Mouse (Mus musculus) cerebral cortex, adult 2 months (tissue): ENCODE measurements around the gene Pvr.

Source experiments
- WGBS: fragments of 180-500 bp; shearing (Covaris S2); methylation state at CpG from one replicate; pipeline ENCODE4 v1.1.7; 2018; 5-methylcytosine and 5-hydroxymethylcytosine counted together

The Pvr gene

GRCm38 (mm10) chr7:19920506-19921261 lies at the start of gene Pvr:
TSS of gene Pvr (minus strand) at chr7:19921160.
- under 1% methylated on average over 54 of the region's 60 CpGs for whole genome bisulfite sequencing

DNA sequence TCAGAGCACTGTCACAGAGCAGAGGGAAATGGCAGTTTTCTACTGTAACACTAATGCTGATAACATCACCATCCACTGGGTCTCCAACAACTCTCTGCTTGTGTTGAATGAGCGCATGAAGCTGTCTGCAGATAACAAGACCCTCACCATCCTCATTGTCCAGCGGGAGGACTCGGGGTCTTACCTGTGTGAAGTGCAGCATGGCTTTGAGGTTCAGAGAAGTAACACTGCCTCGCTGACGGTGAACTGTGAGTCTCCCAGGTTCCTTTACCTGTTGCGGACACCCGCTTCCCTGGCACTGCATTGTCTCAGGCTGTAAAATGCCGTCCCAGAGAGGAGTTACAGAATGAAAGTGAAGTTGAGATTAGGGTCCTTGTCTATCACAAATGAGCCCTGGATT lies 49.2 kb upstream of the Pvr start:
- WGBS: 95% methylated on average over 8 of the region's 8 CpGs

DNA sequence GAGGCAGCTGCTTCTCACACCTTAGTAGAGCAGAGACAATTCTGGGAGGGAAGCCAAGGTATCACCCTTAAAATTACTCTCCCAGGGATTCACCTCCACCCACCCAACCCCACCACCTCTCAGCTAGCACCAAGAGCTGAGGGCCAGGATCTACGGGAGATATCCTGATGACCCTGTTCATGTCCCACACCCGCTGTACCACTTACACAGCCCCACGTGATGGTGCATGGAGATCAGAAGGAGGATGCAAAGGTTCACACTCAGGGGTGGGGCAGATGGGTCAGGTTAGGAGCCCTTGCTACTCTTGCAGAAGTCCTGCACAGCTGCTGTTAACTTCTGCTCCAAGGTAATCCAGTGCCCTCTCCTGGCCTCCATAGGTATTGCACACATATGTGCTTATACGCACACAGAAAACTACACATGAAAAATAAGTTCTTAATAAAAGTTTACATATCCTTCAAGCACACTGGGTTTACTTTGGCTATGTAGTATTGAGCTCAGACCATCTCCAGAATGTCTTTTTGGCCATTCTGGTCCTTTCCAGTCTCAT lies 48.7 kb upstream of the Pvr start:
- 93% methylated on average over 4 of the region's 4 CpGs for WGBS

DNA sequence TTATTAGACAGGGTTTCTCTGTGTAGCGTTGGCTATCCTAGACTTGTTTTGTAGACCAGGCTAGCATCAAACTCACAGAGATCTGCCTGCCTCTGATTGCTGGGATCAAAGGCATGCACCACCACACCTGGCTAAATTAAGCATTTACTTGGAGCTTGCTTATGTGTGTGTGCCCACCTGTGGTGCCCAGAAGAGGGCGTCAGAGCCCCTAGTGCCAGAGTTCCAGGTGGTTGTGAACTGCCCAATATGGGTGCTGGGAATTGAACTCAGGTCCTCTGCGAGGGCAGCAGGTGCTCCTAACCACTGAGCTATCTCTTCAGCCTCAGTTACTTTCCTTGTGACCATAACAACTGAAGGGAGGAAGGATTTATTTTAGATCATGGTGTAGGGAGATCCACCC lies 48.1 kb upstream of the Pvr start:
- WGBS: 70% methylated on average over 3 of the region's 3 CpGs

DNA sequence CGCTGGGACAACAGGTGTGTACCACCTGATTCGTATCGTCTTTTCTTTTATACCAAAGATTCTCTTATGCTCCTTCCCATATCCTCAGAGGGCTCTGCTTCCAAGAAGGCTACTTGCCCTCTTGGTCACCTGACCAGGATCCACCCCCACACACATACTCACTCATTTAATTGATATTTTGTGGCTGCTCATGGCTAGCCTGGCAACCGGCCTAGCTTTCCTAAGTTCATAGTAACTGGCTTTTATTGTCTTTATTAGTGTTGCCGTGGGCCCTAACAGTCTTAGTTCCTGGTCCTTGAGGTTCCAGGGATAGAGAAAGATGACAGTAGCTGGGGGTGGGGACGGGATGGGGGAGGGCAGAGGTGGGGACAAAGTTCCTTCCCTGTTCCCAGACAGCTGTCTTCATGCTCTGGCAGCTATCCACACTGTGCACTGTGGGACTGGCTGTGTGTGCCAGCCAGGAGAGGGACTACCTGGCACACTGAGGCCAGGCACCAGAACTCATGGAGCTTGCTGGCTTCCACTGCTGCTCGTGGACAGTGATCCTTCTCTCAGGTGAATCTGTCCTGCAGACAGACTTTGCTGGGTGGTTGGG lies 44.1 kb upstream of the Pvr start, which contains the start of gene Ceacam20:
TSS of gene Ceacam20 (plus strand) at position 428 of the 595 bp plus-strand sequence.
- WGBS: 72% methylated on average over 7 of the region's 7 CpGs

DNA sequence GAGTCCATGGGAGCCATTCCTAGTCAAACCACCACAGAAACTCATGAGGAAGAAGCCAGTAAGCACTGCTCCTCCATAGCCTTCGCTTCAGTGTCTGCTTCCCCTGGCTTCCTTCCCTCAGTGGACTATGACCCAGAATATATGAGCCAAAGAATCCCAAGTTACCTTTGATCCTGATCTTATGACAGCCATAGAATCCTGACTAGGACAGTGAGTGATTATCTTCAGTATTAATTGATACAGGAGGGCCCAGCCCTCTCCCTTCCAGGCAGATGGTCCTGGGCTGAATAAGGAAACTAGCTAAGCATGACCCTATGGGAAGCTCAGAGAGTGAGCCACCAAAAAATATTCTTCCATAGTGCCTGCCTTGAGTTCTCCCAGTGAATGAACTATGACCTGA lies 41.5 kb upstream of the Pvr start:
- 55% methylated on average over 1 of the region's 1 CpGs for WGBS

DNA sequence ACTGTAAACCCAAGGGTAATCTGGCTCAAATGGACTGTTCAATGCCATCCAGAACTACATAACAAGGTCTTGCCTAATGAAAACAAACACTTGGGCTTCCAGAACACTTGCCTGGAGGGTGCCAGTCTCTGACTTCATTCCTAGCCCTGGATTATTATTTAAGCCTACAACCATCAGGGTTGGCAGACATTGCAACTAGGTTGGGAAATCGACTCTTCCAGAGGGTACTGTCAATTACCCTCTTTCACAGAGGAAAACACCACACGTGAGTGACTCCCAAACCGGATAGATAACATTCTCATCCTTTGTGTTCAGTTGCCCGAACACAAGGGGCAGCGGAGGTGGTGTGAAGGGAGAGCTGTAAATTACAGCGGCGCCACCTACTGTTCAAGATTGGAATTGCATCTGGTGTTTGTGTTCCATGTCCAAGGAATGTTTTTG lies 35.4 kb upstream of the Pvr start:
- 2% methylated on average over 7 of the region's 7 CpGs for WGBS

GRCm38 (mm10) chr7:19955861-19956260 lies 34.9 kb upstream of the Pvr start:
- whole genome bisulfite sequencing: 82% methylated on average over 4 of the region's 4 CpGs

DNA sequence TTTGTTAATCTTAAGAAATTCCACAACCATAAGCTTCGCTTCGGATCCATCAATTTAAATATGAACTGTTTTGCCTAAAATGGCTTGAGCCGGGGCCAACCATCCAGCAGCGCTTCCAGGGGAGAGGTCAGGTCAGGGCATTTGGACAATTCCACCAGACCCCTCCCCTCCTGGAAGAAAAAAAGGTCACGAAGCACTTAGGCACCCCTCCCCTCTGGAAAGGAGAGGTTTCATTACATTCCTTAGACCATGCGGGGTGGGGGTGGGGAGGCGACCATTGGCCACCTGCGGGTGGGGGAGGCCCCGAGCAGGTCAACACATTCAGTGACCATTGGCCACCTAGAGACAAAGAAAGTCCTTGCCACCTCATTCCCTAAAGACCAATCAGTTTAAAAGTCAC lies 32.1 kb upstream of the Pvr start:
- WGBS: 67% methylated on average over 9 of the region's 9 CpGs

GRCm38 (mm10) chr7:19952320-19952986 lies 31.5 kb upstream of the Pvr start:
- WGBS: 82% methylated on average over 10 of the region's 10 CpGs

- 67% methylated on average over 9 of the region's 9 CpGs for WGBS
Observed at GRCm38 (mm10) chr7:19950589-19950988, 29.6 kb upstream of the Pvr start, which contains the start of gene Igsf23. TSS of gene Igsf23 (minus strand) at chr7:19950756.

DNA sequence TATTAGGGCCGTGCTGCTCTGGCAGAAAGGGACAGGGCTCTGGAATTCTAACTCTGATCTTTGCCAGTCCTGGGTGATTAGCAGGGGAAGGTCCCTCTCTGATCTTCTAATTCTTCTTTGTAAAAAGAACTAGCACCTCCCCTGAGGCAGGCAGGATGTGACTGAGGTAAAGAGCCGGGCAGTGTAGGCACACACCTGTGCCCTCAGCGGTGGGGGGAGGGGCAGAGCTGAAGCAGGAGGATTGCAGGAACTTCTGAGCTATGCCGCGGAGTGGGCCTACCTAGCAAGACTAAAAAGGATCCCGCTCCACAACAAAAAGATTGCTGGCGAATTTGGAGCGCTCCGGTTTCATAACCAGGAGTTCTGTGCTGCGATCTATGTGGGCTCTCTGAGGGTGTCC lies 29.0 kb upstream of the Pvr start:
- WGBS: 76% methylated on average over 10 of the region's 10 CpGs

DNA sequence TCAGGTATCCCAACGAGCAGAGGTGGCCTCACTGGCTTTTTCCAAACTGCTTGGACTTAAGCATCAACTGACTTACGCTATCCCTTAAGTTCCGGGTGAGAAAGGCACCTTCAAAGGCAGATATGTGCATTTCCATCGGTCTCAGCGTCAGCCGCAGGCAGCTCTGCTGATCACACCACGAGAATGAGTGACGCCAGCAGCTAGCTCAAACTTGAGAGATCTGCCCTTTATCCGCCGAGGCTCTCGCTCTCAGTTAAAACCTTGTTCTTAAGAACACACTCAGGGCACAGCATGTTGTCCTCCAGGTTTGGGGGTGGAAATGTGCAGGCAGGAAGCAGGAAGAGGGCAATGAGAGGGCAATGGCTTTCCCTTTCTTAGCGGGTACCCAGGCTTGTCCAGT lies 28.0 kb upstream of the Pvr start:
- 84% methylated on average over 12 of the region's 12 CpGs for WGBS

DNA sequence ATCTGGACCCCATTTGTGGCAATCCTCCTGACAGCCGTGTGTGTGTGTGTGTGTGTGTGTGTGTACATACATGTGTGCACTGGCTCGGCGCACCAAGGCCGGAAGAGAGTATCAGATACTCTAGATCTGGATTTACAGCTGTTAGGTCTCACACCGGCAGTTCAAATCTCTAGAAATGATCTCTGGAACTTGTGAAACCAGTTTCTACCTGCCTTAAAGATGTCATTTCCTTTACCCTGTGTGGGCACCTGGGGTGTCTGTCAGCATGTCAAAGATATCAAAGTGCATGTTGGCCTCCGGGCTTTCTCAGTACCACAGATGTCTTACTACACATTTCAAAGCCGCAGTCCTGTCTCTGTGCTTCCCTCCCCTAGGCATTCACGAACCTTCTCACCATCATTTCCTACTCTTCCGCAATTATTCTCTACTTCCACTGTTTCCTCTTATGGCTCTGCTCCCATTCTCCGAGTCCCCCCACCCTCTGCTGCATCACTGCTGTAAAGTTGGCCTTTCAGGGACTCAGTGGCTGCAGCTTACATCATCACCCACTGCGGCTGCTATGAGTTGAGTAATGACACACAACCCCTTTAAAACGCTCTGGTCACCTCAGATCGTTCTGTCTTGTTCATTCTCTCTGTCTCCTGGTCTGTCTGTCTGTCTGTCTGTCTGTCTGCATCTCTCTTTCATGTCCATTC lies 25.0 kb upstream of the Pvr start:
- WGBS: 87% methylated on average over 13 of the region's 13 CpGs

- 93% methylated on average over 5 of the region's 5 CpGs for WGBS
Observed at GRCm38 (mm10) chr7:19945201-19945600, 24.2 kb upstream of the Pvr start.

GRCm38 (mm10) chr7:19944709-19945108 lies 23.7 kb upstream of the Pvr start:
- WGBS: 89% methylated on average over 8 of the region's 8 CpGs

GRCm38 (mm10) chr7:19940256-19940655 lies 19.3 kb upstream of the Pvr start:
- WGBS: 31% methylated on average over 6 of the region's 6 CpGs

- 36% methylated on average over 12 of the region's 12 CpGs for WGBS
Observed at GRCm38 (mm10) chr7:19939555-19940235, 18.7 kb upstream of the Pvr start.

DNA sequence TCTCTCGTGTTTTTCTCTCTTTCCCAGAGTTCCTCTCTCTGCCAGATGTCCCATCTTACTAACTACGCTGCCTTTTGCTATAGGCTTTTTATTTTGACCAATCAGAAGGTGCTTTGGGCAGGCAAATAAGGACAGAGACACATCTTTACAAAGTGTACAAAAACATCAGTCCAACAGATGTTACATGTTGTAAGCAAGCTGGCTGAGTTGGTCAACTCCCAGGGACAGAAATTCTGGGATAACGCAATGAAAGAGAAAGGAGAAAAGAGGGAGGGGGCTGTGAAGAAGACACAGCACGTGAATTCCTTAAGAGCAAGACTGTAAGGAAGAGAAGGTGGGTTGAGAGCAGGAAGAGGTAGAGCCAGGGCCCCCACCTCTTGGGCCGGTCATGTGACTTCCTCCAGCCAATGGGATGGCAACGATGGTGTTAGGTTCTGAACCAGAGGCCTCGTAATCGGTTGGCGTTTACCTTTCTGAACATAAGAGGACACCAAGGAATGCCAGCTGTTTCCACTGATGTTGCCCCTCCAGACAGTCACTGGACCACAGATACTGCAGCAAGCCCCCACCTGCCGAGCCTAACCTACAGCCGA lies 16.4 kb upstream of the Pvr start:
- WGBS: 84% methylated on average over 11 of the region's 11 CpGs

DNA sequence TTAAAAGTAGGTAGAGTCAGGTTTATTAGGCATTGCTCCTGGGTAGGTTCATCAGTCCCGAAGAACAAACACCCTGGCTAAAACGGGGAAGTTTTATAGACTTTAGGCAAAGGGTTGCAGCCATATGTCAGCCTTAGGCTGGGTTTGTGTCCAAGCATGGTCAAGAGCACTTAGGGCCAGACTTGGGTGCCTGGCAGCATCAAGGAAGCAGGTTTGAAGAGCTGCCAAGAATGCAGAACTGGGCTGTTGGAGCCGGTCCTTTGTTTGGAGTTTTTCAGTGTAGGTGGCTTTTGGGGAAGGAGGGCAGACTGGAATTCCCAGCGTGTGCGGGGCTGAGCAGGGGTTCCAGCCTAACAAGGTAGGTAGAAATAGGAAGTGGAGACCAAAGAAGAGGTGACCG lies 15.0 kb upstream of the Pvr start:
- WGBS: 49% methylated on average over 6 of the region's 6 CpGs
